ENCODE assay signal across 8 mouse cellular contexts in genomic region chr7:92180591-92181587, GRCm38 (mm10).
DNase-seq lines count a peak whose midpoint lies in the region; ATAC-seq and TF ChIP-seq lines count a peak whose summit lies in the region.

No protein-coding gene starts in this region.

- DNase-seq in right cerebral cortex, postnatal 10 days (ENCODE audit: low spot score in 2 of 2), result peak; percentile 30 to 40
- no peak for DNase-seq in right cerebral cortex, postnatal 14 days
- DNase-seq in cerebellum, postnatal 36 days, result peak; percentile 42 to 49
- DNase-seq in heart, adult 8-10 months (ENCODE audit: low spot score), result peak; percentile 13
- peak; percentile 0 for DNase-seq in lung, postnatal 36 days
- peak; percentile 62 for DNase-seq in retina, embryonic 14.5 days (ENCODE audit: low spot score)
- no peak for DNase-seq in layer of hippocampus, adult 9-10 months (ENCODE audit: low spot score)

- ATAC-seq in intestine, postnatal 0 days, result no peak

- no peak overlapping the region for H3K9ac ChIP-seq in intestine, postnatal 0 days (ENCODE audit: low read depth, low read length)

- H3K27me3 ChIP-seq in intestine, postnatal 0 days (replicated peaks; ENCODE audit: control insufficient read depth, insufficient read depth, low read length), result no peaks in the 10 kb centered on the region; the same call in 1 of the 2 replicates

- no peaks in the 10 kb centered on the region for H3K9me3 ChIP-seq in intestine, postnatal 0 days (ENCODE audit: control insufficient read depth)

- no peaks in the 10 kb centered on the region for H3K36me3 ChIP-seq in intestine, postnatal 0 days (ENCODE audit: control insufficient read depth, insufficient read depth)

- no peaks in the 10 kb centered on the region for H3K4me1 ChIP-seq in intestine, postnatal 0 days (replicated peaks; ENCODE audit: control insufficient read depth, insufficient read depth, low read length)

- WGBS in intestine, postnatal 0 days, result 20% methylated on average over 29 of the region's 29 CpGs

- peak overlapping the region; percentile 62 for H3K4me2 ChIP-seq in intestine, postnatal 0 days (replicated peaks; ENCODE audit: low read depth)

- no peak for TF ChIP-seq CTCF in intestine, postnatal 0 days (IDR thresholded peaks at IDR 0.05; ENCODE audit: low read depth)

- peak overlapping the region; percentile 32 for H3K4me3 ChIP-seq in intestine, postnatal 0 days (ENCODE audit: low read depth, low read length)

- H3K27ac ChIP-seq in intestine, postnatal 0 days (ENCODE audit: low read depth, low read length), result no peak overlapping the region

Comparison
In these comparisons a context has a peak if more than half of its experiments do, and no peak if none do; other contexts are left out.
1. DNase-seq: peak in right cerebral cortex, postnatal 10 days (2 of 2), cerebellum, postnatal 36 days (2 of 2), heart, adult 8-10 months (single experiment), lung, postnatal 36 days (single experiment) and retina, embryonic 14.5 days (single experiment); none in right cerebral cortex, postnatal 14 days (single experiment) and layer of hippocampus, adult 9-10 months (single experiment).